Mouse (Mus musculus): ENCODE data around the gene Glis1.

DNA sequence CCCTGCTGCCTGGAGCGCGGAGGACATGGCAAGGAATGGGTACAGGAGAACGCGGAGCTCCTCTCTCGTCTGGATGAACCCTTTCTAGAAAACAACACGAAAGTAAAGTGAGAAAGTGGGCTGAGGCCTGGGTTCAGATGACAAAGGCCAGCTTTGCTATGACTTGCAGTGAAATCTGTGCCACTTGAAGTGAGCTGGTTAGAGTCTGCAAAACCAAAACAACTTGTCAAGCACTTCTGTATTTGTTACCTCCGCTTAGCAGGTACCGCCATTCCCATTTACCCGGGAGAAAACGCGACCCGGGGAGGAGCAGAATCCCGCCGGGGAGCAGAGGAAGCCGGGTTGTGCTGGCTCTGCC lies 414 bp upstream of the Glis1 start:
- no peak for TF ChIP-seq CTCF (IDR thresholded peaks at IDR 0.05; ENCODE audit: borderline replicate concordance, insufficient read depth, low read depth, low read length)
- TF ChIP-seq POLR2A (IDR thresholded peaks at IDR 0.05; ENCODE audit: borderline replicate concordance, insufficient read depth, low read length): no peak
